Mouse (Mus musculus): ENCODE measurements around the gene Il9r.

DNA sequence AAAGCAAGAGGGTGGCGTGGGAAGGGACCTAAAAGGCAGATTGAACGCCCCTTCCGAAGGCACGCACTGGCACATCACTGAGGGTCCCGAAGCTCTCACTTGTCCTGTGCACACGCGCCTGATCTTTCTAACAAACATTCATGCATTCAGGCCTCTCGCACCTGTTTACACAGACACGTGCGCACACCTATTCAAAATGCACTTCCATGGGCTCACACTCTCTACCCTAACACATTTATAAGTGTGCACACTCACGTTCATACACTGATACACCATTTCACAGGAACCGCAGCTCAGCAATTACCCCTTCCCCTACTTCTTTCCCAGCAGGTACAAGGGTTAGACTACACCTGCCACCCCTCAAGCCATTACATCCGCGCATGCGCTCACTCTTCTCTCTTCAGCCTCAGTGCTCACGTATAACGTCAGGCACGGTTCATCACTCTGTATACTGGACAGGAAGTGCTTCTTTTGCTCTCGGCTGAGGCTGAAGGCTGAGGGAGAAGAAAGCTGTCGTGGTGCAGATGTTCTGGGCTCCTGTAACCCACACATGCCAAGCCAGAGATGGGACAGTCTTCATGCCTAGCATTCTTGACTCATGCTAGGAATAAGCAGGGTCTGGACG is 22.6 kb upstream of the Il9r start:
- TF ChIP-seq EP300 (IDR thresholded peaks at IDR 0.05; ENCODE audit: low read depth) (no peak), CTCF (IDR thresholded peaks at IDR 0.05; ENCODE audit: low read depth) (no peak)

Measured in liver, postnatal 0 days (tissue).